Mouse (Mus musculus) layer of hippocampus, adult 8-10 months (tissue): ENCODE measurements around the gene Mks1. TPM values are rescaled to one million over a fixed set of nuclear protein-coding genes. Genes with fewer than 3 reads are reported as not detected.

Experiments used
- DNase-seq, 2 experiments: peaks; one replicate each; pipeline ENCODE4 v3.0.0; 2022; ENCODE audit warnings: low spot score in 2 of 2
- total RNA-seq, 4 experiments: library from RNA; stranded (reverse); gene quantifications; 2 replicates each; pipeline ENCODE4 v1.2.4; 2022

Gene Mks1
- total RNA-seq, 4 experiments from 2014 or later = 6.3 to 8.1 (median 6.9) TPM

DNA sequence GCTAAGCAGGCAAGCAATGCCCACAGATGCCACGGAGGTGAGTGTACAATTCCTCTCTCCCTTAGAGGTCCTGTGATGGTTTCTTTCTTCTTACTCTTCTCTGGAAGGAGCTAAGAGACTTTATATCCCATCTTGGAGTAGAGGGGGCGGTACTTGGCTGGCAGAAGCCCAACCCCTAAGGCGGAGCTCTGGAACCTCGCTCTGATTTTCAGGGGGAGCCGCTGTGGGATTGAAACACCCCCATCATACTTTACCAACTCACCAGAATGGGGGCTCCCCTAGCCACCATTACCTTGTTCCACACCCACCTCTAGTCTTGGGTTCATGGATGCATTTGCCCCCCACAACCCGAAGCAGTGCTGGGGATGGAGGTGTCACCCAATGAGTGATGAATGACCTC lies 22.4 kb downstream of the Mks1 start, which contains the start of gene Epx:
Gene Epx, minus strand, starts transcription at position 101 of the 400 bp plus-strand sequence.
- no peak for DNase-seq

DNA sequence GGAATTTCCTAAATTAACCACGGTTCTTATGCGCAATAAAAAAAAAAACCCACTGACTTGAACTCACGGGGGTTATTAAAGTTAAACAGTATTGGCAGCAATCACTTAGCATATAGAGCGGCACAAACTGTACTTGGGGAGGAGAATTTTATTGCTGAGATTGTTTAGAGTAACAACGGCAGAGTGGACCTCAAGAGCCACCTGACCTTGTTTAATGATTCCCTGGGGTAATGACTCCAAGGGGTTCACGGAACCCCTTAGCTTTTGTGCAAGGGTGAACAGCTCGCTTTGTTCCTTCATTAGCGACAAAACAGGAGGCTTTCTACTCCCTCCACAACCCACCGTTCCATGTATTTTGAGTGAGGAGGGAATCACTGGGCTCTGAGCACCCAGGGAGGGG lies 26.8 kb downstream of the Mks1 start:
- no peak for DNase-seq

DNA sequence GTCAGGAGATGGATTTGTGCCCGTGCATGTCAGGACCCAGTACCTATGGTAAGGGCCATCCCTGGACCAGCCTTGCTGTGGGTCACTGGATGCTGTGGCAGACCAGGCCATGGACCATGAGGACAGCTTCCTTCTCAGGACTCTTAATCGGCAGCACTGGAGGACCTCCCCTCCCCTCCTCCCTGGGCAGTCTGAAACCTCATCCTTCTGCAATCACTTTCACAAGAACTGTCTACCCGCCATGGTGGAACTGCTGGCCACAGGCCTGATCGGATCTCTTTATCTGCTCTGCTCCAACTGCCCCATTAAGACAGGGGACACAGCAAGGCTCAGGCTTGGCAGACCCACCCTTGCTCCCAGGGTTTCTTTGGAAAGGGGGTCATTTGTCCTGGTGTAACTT lies 28.7 kb downstream of the Mks1 start:
- DNase-seq = no peak

DNA sequence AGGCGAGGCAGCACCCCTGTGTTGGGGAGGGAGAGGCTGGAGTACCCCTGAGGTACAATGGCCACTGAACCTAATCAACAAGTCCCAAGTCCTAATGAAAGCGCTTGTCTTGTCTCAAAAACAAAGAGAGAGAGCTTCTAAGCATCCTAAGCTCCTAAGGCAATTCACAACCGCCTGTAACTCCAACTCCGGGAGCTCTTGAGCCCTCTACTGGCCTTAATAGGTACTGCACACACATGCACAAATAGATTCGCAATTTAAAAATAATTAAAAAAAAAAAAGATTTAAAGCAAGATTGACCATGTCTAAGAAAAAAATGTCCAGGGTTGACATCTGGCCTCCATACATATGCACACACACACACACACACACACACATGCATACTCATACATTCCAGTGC lies 30.5 kb downstream of the Mks1 start:
- DNase-seq = no peak

DNA sequence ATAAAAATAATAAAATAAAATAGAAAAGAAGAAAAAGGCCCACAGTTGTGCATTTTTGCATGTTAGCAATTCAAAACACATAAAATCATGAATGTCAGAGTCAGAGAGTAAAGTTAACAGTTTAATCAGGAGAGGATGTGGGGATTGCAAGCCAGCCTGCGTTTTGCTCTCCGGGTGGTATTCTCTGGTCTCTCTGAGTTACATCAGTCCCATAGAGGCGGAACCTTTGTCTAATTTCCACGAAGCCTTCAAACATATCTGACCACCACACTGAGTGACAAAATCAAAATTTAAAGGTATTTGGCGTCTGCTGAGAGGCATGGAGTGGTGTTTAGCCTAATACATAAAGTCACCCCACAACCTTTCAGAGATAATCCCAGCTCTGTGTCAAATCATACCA lies 31.8 kb downstream of the Mks1 start:
- DNase-seq = no peak

DNA sequence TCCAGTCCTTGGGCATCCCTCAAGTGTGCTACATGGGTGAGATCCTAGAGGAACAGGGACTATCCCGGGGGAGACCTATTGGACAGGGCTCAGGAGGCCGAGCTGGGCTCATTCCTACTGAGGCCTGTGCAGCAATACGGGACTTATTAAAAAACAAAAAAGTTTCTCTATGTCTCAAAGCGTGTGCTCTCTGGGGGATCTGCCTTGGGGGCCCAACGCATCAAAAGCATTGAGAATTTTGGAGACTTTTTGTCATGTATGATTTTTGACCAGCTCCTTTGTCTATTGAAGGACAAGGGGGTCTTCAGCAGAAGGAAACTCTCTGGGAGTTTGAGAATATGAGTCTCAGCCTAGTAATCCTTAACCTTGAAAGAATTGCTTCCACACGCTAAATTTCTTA lies 39.2 kb downstream of the Mks1 start, which contains the start of gene Olfr462:
Gene Olfr462, minus strand, starts transcription at position 101 of the 400 bp plus-strand sequence.
- DNase-seq = no peak

DNA sequence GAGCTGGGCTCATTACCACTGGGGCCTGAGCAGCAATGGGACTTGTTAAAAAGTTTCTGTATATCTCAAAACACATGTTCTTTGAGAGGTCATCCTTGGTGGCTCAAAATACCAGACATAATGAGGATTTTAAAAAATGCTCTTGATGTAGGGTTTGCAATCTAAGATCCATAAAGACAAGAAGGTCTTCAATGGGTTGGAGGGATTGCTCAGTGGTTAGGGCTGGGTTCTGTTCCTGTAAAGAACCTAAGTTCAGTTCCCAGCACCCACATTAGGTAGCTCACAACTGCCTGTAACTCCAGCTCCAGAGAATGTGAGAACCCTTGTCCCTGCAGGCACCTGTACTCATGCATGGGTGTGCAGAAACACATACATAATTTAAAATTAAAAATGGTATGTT lies 44.3 kb downstream of the Mks1 start, which contains the start of gene Olfr463:
Gene Olfr463, minus strand, starts transcription at position 101 of the 400 bp plus-strand sequence.
- no peak for DNase-seq

DNA sequence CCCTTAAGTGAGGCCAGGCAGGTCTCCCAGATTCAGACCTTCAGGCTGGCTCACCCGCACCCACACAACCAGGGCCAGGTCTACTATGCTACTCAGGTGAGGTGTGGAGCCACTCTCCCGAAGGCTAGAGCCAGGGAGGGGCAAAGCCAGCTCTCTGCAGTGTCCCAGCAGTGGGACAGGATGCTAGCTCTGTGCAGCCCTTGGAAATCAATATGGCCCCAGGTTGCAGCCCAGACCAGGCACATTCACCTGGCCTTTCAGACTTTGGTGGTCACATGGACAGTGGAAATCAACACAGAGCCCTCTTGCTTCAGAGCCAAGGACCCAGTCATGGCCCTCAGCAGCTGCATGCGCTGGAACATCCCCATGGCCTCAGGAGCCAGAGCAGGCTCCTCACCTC lies 51.3 kb downstream of the Mks1 start:
- no peak for DNase-seq

Other genes with a start within 250 kb of the Mks1 start
- under 1 TPM; 0.45 to 0.77 (median 0.57) TPM for gene Hsf5, start 236.1 kb upstream of the Mks1 start, total RNA-seq
- 1 to 10 TPM; 2.5 to 5.7 (median 3.6) TPM for gene Rnf43, start 190.5 kb upstream of the Mks1 start, total RNA-seq
- gene Supt4a, start 115.7 kb upstream of the Mks1 start, total RNA-seq = 10 to 100 TPM; 61.3 to 76.3 (median 69.6) TPM
- gene Tspoap1, start 92.7 kb upstream of the Mks1 start, total RNA-seq = 100 to 1,000 TPM; 145 to 183 (median 166) TPM
- under 1 TPM in 1 of 4 experiments, not detected in 3; 0.79 TPM for gene Mpo, start 59.6 kb upstream of the Mks1 start, total RNA-seq
- 1 to 10 TPM in 1 of 4 experiments, under 1 TPM in 3; 0.20 to 1.0 (median 0.30) TPM for gene Lpo, start 24.9 kb upstream of the Mks1 start, total RNA-seq
- gene Epx, start 22.3 kb downstream of the Mks1 start, total RNA-seq = under 1 TPM in 2 of 4 experiments, not detected in 2; 0.16 to 0.35 TPM
- not detected for gene Olfr462, start 39.1 kb downstream of the Mks1 start, total RNA-seq
- not detected for gene Olfr463, start 44.2 kb downstream of the Mks1 start, total RNA-seq
- not detected for gene Olfr464, start 67.8 kb downstream of the Mks1 start, total RNA-seq
- gene Dynll2, start 134.3 kb downstream of the Mks1 start, total RNA-seq = 100 to 1,000 TPM; 470 to 530 (median 496) TPM
- gene Srsf1, start 194.2 kb downstream of the Mks1 start, total RNA-seq = 100 to 1,000 TPM; 208 to 223 (median 218) TPM
- gene Vezf1, start 215.1 kb downstream of the Mks1 start, total RNA-seq = 10 to 100 TPM; 25.0 to 26.5 (median 25.7) TPM
- 10 to 100 TPM; 30.9 to 38.7 (median 33.4) TPM for gene Cuedc1, start 244.8 kb downstream of the Mks1 start, total RNA-seq